Mouse (Mus musculus) kidney, postnatal 36 days (tissue): ENCODE measurements around the gene Sult1a1.

Experiments used
- DNase-seq, 2 experiments: peaks; one replicate each; pipeline ENCODE4 v3.0.0; 2021 to 2022; ENCODE audit warnings: mixed read lengths in 2 of 2

Gene Sult1a1

GRCm38 (mm10) chr7:126657522-126657921 lies 18.7 kb downstream of the Sult1a1 start:
- DNase-seq: no peak

- DNase-seq: no peak
Observed at GRCm38 (mm10) chr7:126655695-126656094, 20.5 kb downstream of the Sult1a1 start.

GRCm38 (mm10) chr7:126653991-126654390 lies 22.2 kb downstream of the Sult1a1 start:
- no peak for DNase-seq

GRCm38 (mm10) chr7:126650852-126651251 lies 25.4 kb downstream of the Sult1a1 start:
- DNase-seq: no peak

- DNase-seq: peak; percentile 93 to 98
Observed at GRCm38 (mm10) chr7:126649231-126650051, 26.8 kb downstream of the Sult1a1 start, which contains the start of gene Sgf29. Gene Sgf29, plus strand, starts transcription at chr7:126649309.

- no peak for DNase-seq
Observed at GRCm38 (mm10) chr7:126648486-126648885, 27.7 kb downstream of the Sult1a1 start.

- DNase-seq: peak; percentile 24 to 37
Observed at GRCm38 (mm10) chr7:126645708-126646107, 30.5 kb downstream of the Sult1a1 start.

- no peak for DNase-seq
Observed at GRCm38 (mm10) chr7:126644914-126645313, 31.3 kb downstream of the Sult1a1 start.

- DNase-seq: no peak
Observed at GRCm38 (mm10) chr7:126644345-126644744, 31.9 kb downstream of the Sult1a1 start.

- peak; percentile 47 to 65 for DNase-seq
Observed at GRCm38 (mm10) chr7:126643244-126643617, 33.0 kb downstream of the Sult1a1 start.

GRCm38 (mm10) chr7:126642545-126643243 lies 33.5 kb downstream of the Sult1a1 start:
- no peak for DNase-seq

- peak; percentile 56 to 66 for DNase-seq
Observed at GRCm38 (mm10) chr7:126636733-126637520, 39.3 kb downstream of the Sult1a1 start.

GRCm38 (mm10) chr7:126635375-126635774 lies 40.9 kb downstream of the Sult1a1 start:
- DNase-seq: no peak

- DNase-seq: no peak
Observed at GRCm38 (mm10) chr7:126632478-126632877, 43.8 kb downstream of the Sult1a1 start.

- DNase-seq: no peak
Observed at GRCm38 (mm10) chr7:126630824-126631518, 45.3 kb downstream of the Sult1a1 start, which contains the start of gene Nupr1. Gene Nupr1, minus strand, starts transcription at chr7:126630861.

GRCm38 (mm10) chr7:126629915-126630314 lies 46.3 kb downstream of the Sult1a1 start:
- no peak for DNase-seq

GRCm38 (mm10) chr7:126628111-126628510 lies 48.1 kb downstream of the Sult1a1 start:
- no peak for DNase-seq

GRCm38 (mm10) chr7:126625807-126626600 lies 50.2 kb downstream of the Sult1a1 start:
- no peak for DNase-seq

- DNase-seq: peak; percentile 75 to 85
Observed at GRCm38 (mm10) chr7:126625369-126625768, 50.9 kb downstream of the Sult1a1 start.

- peak in 1 of 2 experiments; percentile 22 for DNase-seq
Observed at GRCm38 (mm10) chr7:126624774-126625173, 51.5 kb downstream of the Sult1a1 start.

GRCm38 (mm10) chr7:126623381-126623780 lies 52.9 kb downstream of the Sult1a1 start:
- DNase-seq: no peak
